Mouse (Mus musculus) kidney, postnatal 36 days (tissue): ENCODE data around the gene Acer1.
A peak's percentile ranks its signal among the peaks of the same experiment; 100 is the strongest.

ENCODE experiments used
- DNase-seq, 2 experiments: peaks; one replicate each; pipeline ENCODE4 v3.0.0; 2021 to 2022; ENCODE audit warnings: mixed read lengths in 2 of 2

The Acer1 gene

GRCm38 (mm10) chr17:56982013-56982412 is at the start of gene Acer1:
Gene Acer1 (minus strand): TSS chr17:56982126.
- no peak for DNase-seq

- peak; percentile 28 to 52 for DNase-seq
Measured at GRCm38 (mm10) chr17:57030931-57031660, 49.2 kb upstream of the Acer1 start, which contains the start of gene Khsrp. Gene Khsrp (minus strand): TSS chr17:57031522.

GRCm38 (mm10) chr17:57029691-57030090 is 47.8 kb upstream of the Acer1 start:
- peak; percentile 27 to 43 for DNase-seq

GRCm38 (mm10) chr17:57027471-57027870 is 45.5 kb upstream of the Acer1 start:
- no peak for DNase-seq

GRCm38 (mm10) chr17:57020960-57021359 is 39.0 kb upstream of the Acer1 start:
- no peak for DNase-seq

- DNase-seq: no peak
Measured at GRCm38 (mm10) chr17:57019693-57020092, 37.8 kb upstream of the Acer1 start.

GRCm38 (mm10) chr17:57012245-57012795 is 30.4 kb upstream of the Acer1 start:
- no peak for DNase-seq

- peak; percentile 93 to 96 for DNase-seq
Measured at GRCm38 (mm10) chr17:57011236-57012141, 29.6 kb upstream of the Acer1 start, which contains the start of the genes Gtf2f1 and Gm17949. Gene Gtf2f1 (minus strand): TSS chr17:57011288. Gene Gm17949 (plus strand): TSS chr17:57011469.

- no peak for DNase-seq
Measured at GRCm38 (mm10) chr17:57010911-57011235, 28.9 kb upstream of the Acer1 start.

GRCm38 (mm10) chr17:57007137-57007905 is 25.4 kb upstream of the Acer1 start:
- DNase-seq: peak in 1 of 2 experiments; percentile 51

- no peak for DNase-seq
Measured at GRCm38 (mm10) chr17:57003994-57004393, 22.1 kb upstream of the Acer1 start.

GRCm38 (mm10) chr17:57001228-57001627 is 19.3 kb upstream of the Acer1 start:
- no peak for DNase-seq

- DNase-seq: peak; percentile 17 to 22
Measured at GRCm38 (mm10) chr17:56999968-57000609, 18.2 kb upstream of the Acer1 start, which contains the start of gene Pspn. Gene Pspn (minus strand): TSS chr17:57000018.

GRCm38 (mm10) chr17:56999414-56999813 is 17.5 kb upstream of the Acer1 start:
- DNase-seq: no peak

- peak; percentile 98 to 100 for DNase-seq
Measured at GRCm38 (mm10) chr17:56997029-56997667, 15.2 kb upstream of the Acer1 start, which contains the start of gene Alkbh7. Gene Alkbh7 (plus strand): TSS chr17:56997339.

GRCm38 (mm10) chr17:56996506-56996905 is 14.6 kb upstream of the Acer1 start:
- DNase-seq: no peak

- no peak for DNase-seq
Measured at GRCm38 (mm10) chr17:56995046-56995445, 13.1 kb upstream of the Acer1 start.

GRCm38 (mm10) chr17:56990966-56991365 is 9.0 kb upstream of the Acer1 start:
- DNase-seq: no peak

- DNase-seq: peak; percentile 98
Measured at GRCm38 (mm10) chr17:56990115-56990746, 8.3 kb upstream of the Acer1 start, which contains the start of gene Clpp. Gene Clpp (plus strand): TSS chr17:56990305.

- peak; percentile 80 to 90 for DNase-seq
Measured at GRCm38 (mm10) chr17:56989467-56990114, 7.7 kb upstream of the Acer1 start.
